Mouse (Mus musculus): ENCODE data around the gene Lpin1.

The Lpin1 gene

DNA sequence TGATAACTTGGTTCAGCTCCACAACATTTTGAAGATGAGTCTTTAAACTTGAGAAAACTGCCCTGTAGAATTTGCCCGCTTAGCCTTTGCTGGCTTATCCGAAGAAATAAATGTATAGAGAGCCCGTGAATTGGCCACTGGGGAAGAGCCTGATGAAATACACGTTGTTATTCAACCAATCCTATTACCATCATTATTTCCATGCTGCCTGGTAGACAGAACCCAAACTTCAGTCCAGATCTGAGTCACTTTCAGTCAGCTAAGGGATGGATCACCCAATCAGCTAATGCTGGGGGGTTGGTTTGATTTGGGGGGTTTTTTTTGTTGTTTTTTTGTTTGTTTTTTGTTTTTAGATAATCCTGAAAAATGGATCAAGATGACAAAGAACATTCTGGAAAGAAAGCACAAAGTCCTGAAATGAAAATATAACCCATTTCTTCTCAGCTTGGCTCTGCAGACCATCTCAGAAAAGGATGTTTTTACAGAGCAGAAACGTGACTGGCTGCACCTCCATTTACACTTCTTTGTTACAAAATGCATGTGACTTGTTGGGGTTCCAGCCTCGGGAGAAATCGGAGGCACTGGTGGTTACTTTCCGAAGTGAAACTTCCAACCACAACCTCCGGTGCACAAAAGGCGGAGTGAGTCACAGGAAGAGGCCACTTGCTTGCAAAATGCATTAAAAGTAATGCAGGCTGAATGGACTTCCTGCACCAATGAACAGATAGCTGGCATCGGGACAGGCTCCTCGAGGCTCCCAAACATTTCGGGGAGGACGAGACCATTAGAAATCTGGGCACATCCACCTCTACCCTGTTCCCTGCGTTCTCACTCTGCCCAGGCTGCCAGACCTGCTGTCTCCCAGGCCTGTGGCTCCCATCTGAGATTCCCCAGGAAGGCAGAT is 78.6 kb downstream of the Lpin1 start:
- DNase-seq (ENCODE audit: low read depth in 2 of 2, low spot score in 2 of 2), result peak; percentile 56 to 66

- peak in 1 of 2 experiments; percentile 12 for DNase-seq (ENCODE audit: low read depth in 2 of 2, low spot score in 2 of 2)
Observed at GRCm38 (mm10) chr12:16528650-16529049, 82.1 kb downstream of the Lpin1 start.

DNA sequence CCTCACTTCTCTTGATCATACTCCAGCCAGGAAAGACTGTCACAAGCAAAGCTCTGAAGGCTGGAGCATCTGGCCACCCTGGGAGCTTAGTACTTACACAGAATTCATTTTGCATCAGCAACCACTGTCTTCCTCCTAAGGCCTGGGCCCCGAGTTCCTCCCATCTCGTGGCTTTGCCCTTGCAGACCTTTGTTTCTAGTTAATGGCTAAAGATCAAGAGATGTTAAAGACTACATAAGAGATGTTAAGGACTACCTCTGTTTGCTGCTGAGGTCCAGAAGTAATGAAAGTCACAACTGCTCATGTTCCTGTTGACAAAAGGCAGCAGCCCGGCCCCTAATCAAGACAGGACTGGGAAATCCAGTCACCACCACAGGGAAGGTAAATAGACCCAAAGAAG is 82.8 kb downstream of the Lpin1 start:
- DNase-seq (ENCODE audit: low read depth in 2 of 2, low spot score in 2 of 2), result no peak

DNA sequence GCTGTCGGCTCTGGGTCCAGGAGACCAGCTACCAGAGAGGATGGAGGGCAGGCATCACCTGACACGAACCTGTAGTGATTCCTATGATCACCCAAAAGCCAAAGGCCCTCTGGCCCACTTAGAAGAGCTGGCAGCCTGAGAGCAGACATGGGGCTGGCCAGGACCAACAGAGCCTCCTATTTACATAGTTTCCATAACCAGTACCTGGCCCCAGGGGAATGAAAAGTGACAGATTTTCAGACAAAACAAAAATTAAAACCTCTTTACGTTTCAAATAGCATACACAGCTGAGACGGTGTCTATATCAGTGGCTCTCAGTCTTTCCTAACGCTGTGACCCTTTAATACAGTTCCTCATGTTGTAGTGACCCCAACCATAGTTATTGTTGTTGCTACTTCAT is 83.9 kb downstream of the Lpin1 start:
- no peak for DNase-seq (ENCODE audit: low read depth in 2 of 2, low spot score in 2 of 2)

- DNase-seq (ENCODE audit: low read depth in 2 of 2, low spot score in 2 of 2), result no peak
Observed at GRCm38 (mm10) chr12:16526134-16526533, 84.6 kb downstream of the Lpin1 start.

GRCm38 (mm10) chr12:16515183-16515582 is 95.6 kb downstream of the Lpin1 start:
- DNase-seq (ENCODE audit: low read depth in 2 of 2, low spot score in 2 of 2), result no peak

DNA sequence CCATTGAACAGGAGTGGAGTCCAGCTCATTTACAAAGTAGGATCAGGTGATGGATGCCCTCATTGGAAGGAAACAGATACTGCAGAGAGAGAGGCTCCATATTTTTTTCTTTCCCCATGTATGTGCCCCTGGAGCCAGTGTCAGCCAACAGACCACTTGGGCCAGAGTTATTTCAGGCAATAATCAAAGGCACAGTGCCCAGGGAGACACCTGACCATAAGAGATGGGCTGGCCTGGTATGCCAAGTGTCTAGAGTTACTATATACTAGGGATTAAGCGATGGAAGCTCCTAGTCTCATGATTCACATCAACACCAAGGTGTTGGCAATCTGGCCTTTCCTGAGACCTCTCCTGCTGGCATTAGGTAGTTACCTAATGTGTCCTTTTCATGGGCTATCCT is 97.8 kb downstream of the Lpin1 start:
- no peak for DNase-seq (ENCODE audit: low read depth in 2 of 2, low spot score in 2 of 2)

DNA sequence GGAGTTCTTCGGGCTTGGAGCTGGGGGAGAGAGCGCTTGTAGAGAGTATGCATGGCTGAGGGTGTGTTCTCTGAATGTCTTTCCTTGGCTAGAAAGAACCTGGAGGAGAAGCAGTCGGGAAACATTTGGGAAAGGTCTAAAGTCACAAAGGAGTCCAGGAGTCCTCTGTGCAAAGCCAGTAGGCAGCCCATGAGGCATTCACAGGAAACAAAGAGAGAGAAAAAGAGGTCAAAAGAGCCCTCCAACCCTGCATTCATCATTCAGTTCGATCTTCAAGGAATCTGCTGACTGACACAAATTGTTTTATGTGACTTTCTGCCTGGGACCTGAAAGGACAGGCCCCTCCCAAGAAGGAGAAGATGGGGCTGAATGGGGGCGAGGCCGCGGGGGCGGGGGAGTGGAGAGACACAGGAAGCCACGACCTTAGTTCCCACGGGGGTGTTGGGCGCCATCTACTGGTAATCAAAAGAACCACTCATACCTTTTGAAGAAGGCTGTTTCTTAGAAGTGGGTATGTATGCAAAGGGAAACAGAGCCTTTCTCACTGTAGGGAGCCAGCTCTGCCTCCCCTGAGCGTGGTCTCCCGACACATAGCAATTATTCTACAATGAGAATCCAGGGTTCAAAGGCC is 101.5 kb downstream of the Lpin1 start:
- DNase-seq (ENCODE audit: low read depth in 2 of 2, low spot score in 2 of 2), result peak; percentile 72 to 83

- no peak for DNase-seq (ENCODE audit: low read depth in 2 of 2, low spot score in 2 of 2)
Observed at GRCm38 (mm10) chr12:16506796-16507790, 103.7 kb downstream of the Lpin1 start.

DNA sequence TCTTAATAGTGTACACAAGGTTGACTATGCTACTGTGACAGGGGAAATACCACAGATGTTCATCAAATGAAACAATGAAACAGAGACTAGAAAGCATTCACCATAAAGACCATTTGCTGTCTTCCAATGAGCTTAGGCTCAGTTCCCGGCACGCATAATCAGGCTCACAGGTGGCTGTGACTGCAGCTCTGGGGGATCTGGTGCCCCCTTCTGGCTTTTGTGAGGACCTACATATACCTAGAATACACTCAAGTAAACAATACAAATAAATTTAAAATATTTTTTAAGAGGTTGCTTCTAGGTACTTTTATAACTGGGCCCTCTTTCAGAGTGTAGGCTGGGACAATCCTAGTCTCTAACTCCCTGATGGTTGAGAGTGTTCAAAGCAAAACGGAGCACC is 106.5 kb downstream of the Lpin1 start:
- no peak for DNase-seq (ENCODE audit: low read depth in 2 of 2, low spot score in 2 of 2)

DNA sequence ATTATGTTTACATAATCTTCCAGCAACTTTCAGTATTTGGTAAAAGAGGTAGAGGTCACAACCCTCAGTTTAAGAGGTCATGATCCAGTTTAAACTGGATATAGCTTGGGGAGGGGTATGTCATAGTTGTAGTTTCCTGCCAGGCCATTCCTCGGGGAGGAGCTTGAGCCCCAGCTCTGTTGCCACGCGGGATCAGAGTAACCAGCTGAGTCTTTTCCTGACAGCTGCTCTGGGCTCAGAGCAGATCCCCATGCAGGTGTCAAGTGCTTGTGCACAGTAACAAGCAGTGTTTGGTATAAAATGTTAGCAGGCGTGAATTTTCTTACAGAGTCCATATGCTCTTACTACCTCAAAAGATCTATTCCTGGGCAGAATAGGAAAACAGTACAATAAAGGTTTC is 112.8 kb downstream of the Lpin1 start:
- no peak for DNase-seq (ENCODE audit: low read depth in 2 of 2, low spot score in 2 of 2)

- DNase-seq (ENCODE audit: low read depth in 2 of 2, low spot score in 2 of 2), result no peak
Observed at GRCm38 (mm10) chr12:16492713-16493112, 118.1 kb downstream of the Lpin1 start.

- DNase-seq (ENCODE audit: low read depth in 2 of 2, low spot score in 2 of 2), result no peak
Observed at GRCm38 (mm10) chr12:16488899-16489298, 121.9 kb downstream of the Lpin1 start.

GRCm38 (mm10) chr12:16487453-16487852 is 123.3 kb downstream of the Lpin1 start:
- no peak for DNase-seq (ENCODE audit: low read depth in 2 of 2, low spot score in 2 of 2)
